Mouse (Mus musculus) hindbrain, embryonic 11.5 days (tissue): ENCODE data around the gene Pde4d. TPM values are rescaled to one million over a fixed set of nuclear protein-coding genes. Genes with fewer than 3 reads are reported as not detected.
"Not testable (repeated sequence)": the region's sequence is repeated elsewhere in the genome, so short reads cannot be mapped to it uniquely, and the experiment has no call there.

ENCODE experiments used
- ATAC-seq: fragments of 200-750 bp; cut with Nextera tagmentation; 2 replicates; pipeline ENCODE4 v1.8.0; 2017; ENCODE audit warnings: mild to moderate bottlenecking, moderate TSS enrichment, moderate library complexity; ENCODE audit not compliant: low FRiP score
- DNase-seq: peaks from one replicate; pipeline ENCODE4 v3.0.0-alpha.2; 2015; ENCODE audit warnings: low spot score
- H3K27ac ChIP-seq: fragments of 300-500 bp; sonication (generic); 2 replicates; pipeline ENCODE4 v1.5.1; 2014; ENCODE audit warnings: mild to moderate bottlenecking, low read depth, low read length
- H3K27me3 ChIP-seq: fragments of 300-500 bp; sonication (generic); 2 replicates; pipeline ENCODE4 v1.6.1; 2014; ENCODE audit warnings: mild to moderate bottlenecking, low read length, moderate library complexity, mixed read lengths; ENCODE audit not compliant: control insufficient read depth, insufficient read depth
- H3K36me3 ChIP-seq: fragments of 300-500 bp; sonication (generic); 2 replicates; pipeline ENCODE4 v1.6.1; 2014; ENCODE audit warnings: mild to moderate bottlenecking, low read length, moderate library complexity, mixed read lengths; ENCODE audit not compliant: control insufficient read depth, insufficient read depth
- H3K4me1 ChIP-seq: fragments of 300-500 bp; sonication (generic); replicated peaks from 2 replicates; pipeline ENCODE4 v1.6.1; 2014; ENCODE audit warnings: low read length, mixed read lengths; ENCODE audit not compliant: control insufficient read depth, insufficient read depth
- H3K4me2 ChIP-seq: fragments of 300-500 bp; sonication (generic); replicated peaks from 2 replicates; pipeline ENCODE4 v1.6.1; 2014; ENCODE audit warnings: mild to moderate bottlenecking, low read depth, low read length
- H3K4me3 ChIP-seq: fragments of 300-500 bp; sonication (generic); 2 replicates; pipeline ENCODE4 v1.5.1; 2014; ENCODE audit warnings: low read depth, low read length
- H3K9ac ChIP-seq: fragments of 300-500 bp; sonication (generic); 2 replicates; pipeline ENCODE4 v1.6.1; 2014; ENCODE audit warnings: low read depth, low read length
- H3K9me3 ChIP-seq: fragments of 300-500 bp; sonication (generic); 2 replicates; pipeline ENCODE4 v1.6.1; 2016; ENCODE audit warnings: low read length; ENCODE audit not compliant: control insufficient read depth
- WGBS: fragments of 180-500 bp; shearing (Covaris S2); extraction: QIAGEN DNeasy Blood & Tissue Kit; methylation state at CpG from one replicate; pipeline ENCODE4 v1.1.7; 2014; 5-methylcytosine and 5-hydroxymethylcytosine counted together
- polyA plus RNA-seq: library from polyadenylated mRNA; unstranded; fragments of >200 nt; fragmentation: Nextera tagmentation; extraction: Ambion mirVana; gene quantifications from 2 replicates; pipeline ENCODE4 v1.2.1, GENCODE M21; 2014

Gene Pde4d
- polyA plus RNA-seq, 1 experiment from 2014 or later = 18.3 TPM

DNA sequence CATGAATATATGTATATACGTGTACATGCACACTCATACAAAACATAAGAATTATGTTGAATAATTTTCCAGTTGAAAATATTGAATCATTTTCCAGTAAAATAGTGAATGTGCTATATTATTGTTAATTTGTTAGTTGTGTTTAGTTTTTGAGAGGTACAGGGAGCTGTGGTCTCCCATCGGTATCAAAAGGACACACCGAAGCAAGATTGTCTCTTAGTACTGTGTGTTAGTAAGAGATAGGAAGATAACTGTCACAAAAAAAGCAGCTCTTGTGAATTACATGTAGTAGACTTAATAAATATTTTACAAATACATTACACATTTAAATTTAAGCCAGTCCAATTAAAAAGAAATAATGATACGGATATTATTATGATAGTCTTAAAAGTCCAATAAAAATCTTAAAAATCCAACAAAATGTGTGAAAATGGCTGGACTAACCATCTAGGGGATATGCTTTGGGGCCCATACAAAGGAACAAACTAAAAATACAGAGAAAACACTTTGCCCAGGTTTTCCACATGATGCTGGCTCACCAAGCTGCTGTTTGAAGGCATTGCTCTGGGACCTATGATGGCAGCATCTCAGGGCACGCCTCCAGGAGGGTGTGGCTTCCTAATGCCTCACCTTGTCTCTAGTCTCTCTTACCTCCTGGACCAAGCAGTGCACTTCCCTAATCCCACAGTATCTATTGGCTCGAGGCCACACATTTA is 1441.6 kb downstream of the Pde4d start:
- Histone ChIP-seq H3K27ac (no peak overlapping the region), H3K9me3 (no peaks in the 10 kb centered on the region), H3K27me3 (no peaks in the 10 kb centered on the region), H3K4me1 (no peaks in the 10 kb centered on the region), H3K4me2 (no peak overlapping the region), H3K4me3 (no peak overlapping the region), H3K9ac (no peak overlapping the region), H3K36me3 (no peaks in the 10 kb centered on the region)
- no peak for DNase-seq
- ATAC-seq = no peak
- 82% methylated on average over 6 of the region's 6 CpGs for WGBS

- ATAC-seq (no peak), DNase-seq (no peak)
- Histone ChIP-seq H3K4me3 (no peak overlapping the region), H3K27ac (no peak overlapping the region), H3K27me3 (no peaks in the 10 kb centered on the region), H3K9ac (no peak overlapping the region), H3K9me3 (no peaks in the 10 kb centered on the region), H3K4me1 (no peaks in the 10 kb centered on the region), H3K4me2 (no peak overlapping the region), H3K36me3 (no peaks in the 10 kb centered on the region)
- WGBS = 81% methylated on average over 4 of the region's 4 CpGs
Observed at GRCm38 (mm10) chr13:109891910-109892265, 1442.1 kb downstream of the Pde4d start.

DNA sequence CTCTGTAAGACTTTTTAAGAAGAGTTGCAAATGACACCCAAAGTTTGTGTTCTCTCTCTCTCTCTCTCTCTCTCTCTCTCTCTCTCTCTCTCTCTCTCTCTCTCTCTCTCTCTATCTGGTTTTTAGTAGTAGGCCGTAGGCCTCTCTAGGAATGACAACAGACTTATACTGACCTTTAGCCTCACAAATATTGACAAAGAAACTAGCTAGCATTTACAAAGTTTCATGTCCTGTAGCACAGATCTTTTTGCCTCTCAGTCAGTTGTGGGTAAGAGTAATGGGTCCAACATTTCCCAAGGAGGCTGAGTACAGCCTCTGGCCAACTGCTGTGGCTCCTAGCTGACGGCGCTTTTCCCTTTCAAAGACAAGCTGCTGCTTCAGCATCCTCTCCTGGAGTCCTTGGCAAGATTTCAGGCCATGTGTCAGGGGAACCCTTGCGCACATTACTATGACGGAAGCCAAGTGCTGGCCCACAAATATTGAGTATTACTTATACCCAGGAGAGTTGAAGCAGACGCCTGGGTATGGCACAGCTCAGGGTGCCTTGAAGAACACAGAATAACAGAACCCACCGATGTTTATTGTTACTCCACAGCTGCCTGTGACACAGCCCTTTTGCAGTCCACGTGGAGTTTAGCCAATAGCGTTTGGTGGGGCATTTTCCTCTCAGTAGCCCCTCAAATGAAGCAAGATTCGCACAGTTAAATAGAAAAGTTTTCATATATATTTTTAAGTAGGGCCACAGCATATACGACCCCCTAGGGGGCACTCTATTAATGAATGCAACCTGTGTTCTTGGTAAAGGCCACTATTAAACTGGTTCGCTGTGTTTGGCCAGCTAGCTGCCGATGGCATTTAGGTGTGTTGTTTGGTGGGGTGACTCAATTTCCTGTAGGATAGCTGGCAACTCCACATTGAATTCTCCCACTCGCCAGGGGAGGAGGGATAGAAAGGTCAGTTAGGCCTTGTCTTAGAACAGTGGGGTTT is 1450.0 kb downstream of the Pde4d start:
- no peaks in the 10 kb centered on the region for H3K27me3 ChIP-seq
- DNase-seq = no peak
- no peak overlapping the region for H3K27ac ChIP-seq
- no peak for ATAC-seq
- H3K4me2 ChIP-seq = no peak overlapping the region
- 80% methylated on average over 14 of the region's 14 CpGs for whole genome bisulfite sequencing
- no peaks in the 10 kb centered on the region for H3K9me3 ChIP-seq
- no peaks in the 10 kb centered on the region for H3K36me3 ChIP-seq
- 0 out of 2 replicates have a peak, but pooled peaks cover 3% of the 10 kb centered on the region for H3K4me1 ChIP-seq
- no peak overlapping the region for H3K9ac ChIP-seq
- H3K4me3 ChIP-seq = no peak overlapping the region

DNA sequence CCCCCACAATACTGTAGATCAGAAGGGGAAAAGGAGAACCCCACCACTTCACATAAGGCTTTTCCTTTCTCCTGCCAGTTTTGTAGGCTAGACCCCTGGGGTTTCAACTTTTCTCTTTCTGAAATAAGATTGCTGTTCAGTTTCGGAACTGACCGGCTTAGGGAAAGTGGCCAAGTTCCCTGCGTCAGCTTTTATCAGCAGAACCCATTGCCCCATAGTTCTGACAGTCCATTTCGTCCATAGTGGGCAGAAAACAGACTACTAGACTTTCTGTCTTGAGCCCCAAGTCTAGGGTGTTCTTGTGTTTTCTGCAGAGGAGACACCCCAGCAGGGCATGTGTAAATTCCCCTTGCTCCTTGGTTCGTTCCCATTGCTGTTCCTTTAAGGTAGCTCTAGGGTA is 1452.1 kb downstream of the Pde4d start:
- WGBS = 65% methylated on average over 5 of the region's 5 CpGs

DNA sequence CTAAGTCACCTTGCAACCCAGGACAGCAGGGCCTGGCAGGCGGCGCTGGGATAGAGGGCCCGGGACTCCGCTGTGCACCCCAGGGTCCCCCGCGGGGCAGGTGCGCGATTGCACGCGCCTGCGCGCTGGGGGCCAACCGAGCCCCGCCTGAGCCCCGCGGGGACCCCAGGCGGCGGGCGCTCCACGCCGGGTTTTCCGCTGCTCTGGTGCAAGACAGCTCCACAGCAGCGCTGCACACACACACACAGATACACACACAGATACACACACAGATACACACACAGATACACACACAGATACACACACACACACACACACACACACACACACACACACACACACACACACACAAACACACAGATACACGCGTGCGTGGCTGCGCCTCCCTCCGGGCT is 1452.7 kb downstream of the Pde4d start:
- DNase-seq = peak; percentile 73
- H3K9me3 ChIP-seq, H3K4me1 ChIP-seq, H3K36me3 ChIP-seq, H3K27me3 ChIP-seq: not testable (repeated sequence)
- Histone ChIP-seq H3K4me2 (peak overlapping the region; percentile 94), H3K27ac (peak overlapping the region; percentile 58; the same call in 1 of the 2 replicates), H3K9ac (peak overlapping the region; percentile 84), H3K4me3 (peak overlapping the region; percentile 79)
- WGBS = 0% methylated on average over 27 of the region's 28 CpGs
- peak; percentile 84 for ATAC-seq

More for the DNA sequence above, 1452.1 kb downstream of the Pde4d start:
- no peak overlapping the region for H3K27ac ChIP-seq
- H3K9me3 ChIP-seq = no peaks in the 10 kb centered on the region
- no peak for DNase-seq
- H3K27me3 ChIP-seq = no peaks in the 10 kb centered on the region
- H3K4me1 ChIP-seq = 0 out of 2 replicates have a peak, but pooled peaks cover 3% of the 10 kb centered on the region
- peak overlapping the region; percentile 79 for H3K4me3 ChIP-seq
- H3K4me2 ChIP-seq = peak overlapping the region; percentile 94; the same call in 1 of the 2 replicates
- H3K36me3 ChIP-seq = no peaks in the 10 kb centered on the region
- ATAC-seq = no peak
- H3K9ac ChIP-seq = no peak overlapping the region

GRCm38 (mm10) chr13:109902855-109903763 is 1453.4 kb downstream of the Pde4d start:
- peak overlapping the region; percentile 58 for H3K27ac ChIP-seq
- peak; percentile 89 for ATAC-seq
- under 1% methylated on average over 63 of the region's 91 CpGs for WGBS

GRCm38 (mm10) chr13:109903764-109904510 is 1454.2 kb downstream of the Pde4d start:
- Histone ChIP-seq H3K4me2 (peak overlapping the region; percentile 94), H3K27me3 (no peaks in the 10 kb centered on the region), H3K4me1 (0 out of 2 replicates have a peak, but pooled peaks cover 3% of the 10 kb centered on the region), H3K27ac (no peak overlapping the region), H3K4me3 (peak overlapping the region; percentile 79), H3K9ac (0 out of 2 replicates have a peak overlapping the region, but pooled peaks have one; percentile 84), H3K9me3 (no peaks in the 10 kb centered on the region), H3K36me3 (no peaks in the 10 kb centered on the region)
- ATAC-seq (no peak; the same call in 1 of the 2 replicates), DNase-seq (no peak)
- 45% methylated on average over 14 of the region's 14 CpGs for WGBS

More at GRCm38 (mm10) chr13:109902855-109903763, 1453.4 kb downstream of the Pde4d start:
- peak overlapping the region; percentile 79 for H3K4me3 ChIP-seq
- H3K9me3 ChIP-seq = no peaks in the 10 kb centered on the region
- no peaks in the 10 kb centered on the region for H3K36me3 ChIP-seq
- H3K4me1 ChIP-seq = 0 out of 2 replicates have a peak, but pooled peaks cover 3% of the 10 kb centered on the region
- peak overlapping the region; percentile 94 for H3K4me2 ChIP-seq
- DNase-seq = peak; percentile 82
- peak overlapping the region; percentile 84 for H3K9ac ChIP-seq
- H3K27me3 ChIP-seq = no peaks in the 10 kb centered on the region
